Mouse (Mus musculus) thymus, postnatal 10 days (tissue): ENCODE measurements around the gene Stx5a.

Source experiments
- DNase-seq, 2 experiments: peaks; one replicate each; pipeline ENCODE4 v3.0.0; 2021; ENCODE audit warnings: low spot score in 2 of 2

The Stx5a gene

DNA sequence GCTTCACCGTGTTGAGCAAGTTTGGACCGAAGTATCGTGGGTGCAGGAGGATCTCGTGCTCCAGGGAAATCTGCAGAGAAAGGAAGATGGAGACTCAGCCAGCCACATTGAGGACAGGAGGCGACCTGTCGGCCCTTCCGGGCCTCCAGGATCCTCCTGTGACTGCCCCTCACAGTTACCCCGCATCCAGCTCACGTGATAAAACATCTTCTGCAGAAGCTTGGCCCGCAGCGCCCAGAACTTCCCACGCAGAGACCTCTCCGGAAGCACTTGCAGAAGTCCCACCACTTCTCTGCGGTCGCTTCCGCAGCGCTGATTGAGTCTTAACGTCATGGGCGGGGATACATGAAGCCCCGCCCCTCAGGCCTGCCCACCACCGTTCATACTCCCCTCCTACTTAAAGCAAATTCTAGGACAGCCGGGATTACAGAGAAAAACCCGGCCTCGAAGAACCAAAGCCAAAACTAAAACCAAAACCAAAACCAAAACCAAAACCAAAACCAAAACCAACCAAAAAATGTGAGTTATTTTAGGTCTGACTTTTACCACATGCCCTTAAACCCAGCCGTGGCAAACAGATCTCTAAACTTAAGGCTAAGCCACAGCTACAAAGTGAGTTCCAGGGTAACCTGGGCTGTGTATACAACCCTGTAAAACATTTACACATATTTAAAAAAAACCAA is 57.2 kb downstream of the Stx5a start, which contains the start of gene Polr2g:
TSS of gene Polr2g (minus strand) at position 314 of the 683 bp plus-strand sequence.
- peak; percentile 85 to 87 for DNase-seq

DNA sequence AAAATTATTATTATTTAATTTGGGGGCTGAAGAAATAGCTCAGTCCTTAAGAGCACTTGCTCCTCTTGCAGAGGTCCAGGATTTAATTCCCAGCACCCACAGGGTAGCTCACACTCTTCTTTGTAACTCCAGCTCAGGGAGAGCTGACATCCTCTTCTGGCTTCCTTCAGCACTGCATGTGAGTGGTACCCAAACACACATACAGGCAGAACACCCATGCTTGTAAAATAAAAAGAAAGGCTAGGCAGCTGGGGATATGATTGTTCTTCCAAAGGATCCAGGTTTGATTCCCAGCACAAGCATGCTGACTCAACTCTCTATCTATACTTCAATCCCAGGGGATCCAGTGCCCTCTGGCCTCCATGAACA is 57.7 kb downstream of the Stx5a start:
- no peak for DNase-seq

DNA sequence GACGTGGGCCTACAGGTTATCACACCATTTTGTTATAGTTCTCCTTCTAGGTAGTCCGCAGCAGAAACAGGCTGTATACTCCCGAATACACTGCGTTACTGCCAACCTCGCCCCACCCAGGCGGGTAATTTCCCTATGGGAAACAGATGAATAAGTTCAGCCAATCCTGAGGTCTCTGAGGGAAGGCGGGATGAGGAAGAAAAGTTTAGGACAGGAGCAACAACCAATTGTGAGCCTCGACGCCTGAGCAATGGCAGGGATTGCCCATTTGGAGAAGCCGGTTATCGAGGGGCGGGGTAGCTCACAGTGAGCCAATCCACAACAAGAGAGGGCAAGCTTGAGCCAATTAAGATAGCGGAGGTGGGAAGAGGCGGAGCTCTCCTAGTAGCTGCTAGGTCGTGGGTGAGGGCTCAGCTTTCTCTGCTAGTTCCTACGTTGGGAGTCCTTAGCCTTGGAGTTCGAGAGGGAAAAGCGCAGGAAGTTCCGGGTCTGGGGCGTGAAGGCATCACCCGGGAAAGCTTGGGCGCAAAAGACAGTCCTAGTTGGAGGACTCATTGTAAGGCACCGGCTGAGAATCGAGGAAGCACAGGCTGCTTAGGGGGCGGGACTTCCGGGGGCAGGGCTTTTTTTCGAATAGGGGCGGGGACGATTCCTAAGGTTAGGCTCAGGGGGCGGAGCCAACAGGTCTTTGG is 61.1 kb downstream of the Stx5a start, which contains the start of gene Zbtb3:
TSS of gene Zbtb3 (plus strand) at position 426 of the 692 bp plus-strand sequence.
- DNase-seq, result peak; percentile 85 to 92

DNA sequence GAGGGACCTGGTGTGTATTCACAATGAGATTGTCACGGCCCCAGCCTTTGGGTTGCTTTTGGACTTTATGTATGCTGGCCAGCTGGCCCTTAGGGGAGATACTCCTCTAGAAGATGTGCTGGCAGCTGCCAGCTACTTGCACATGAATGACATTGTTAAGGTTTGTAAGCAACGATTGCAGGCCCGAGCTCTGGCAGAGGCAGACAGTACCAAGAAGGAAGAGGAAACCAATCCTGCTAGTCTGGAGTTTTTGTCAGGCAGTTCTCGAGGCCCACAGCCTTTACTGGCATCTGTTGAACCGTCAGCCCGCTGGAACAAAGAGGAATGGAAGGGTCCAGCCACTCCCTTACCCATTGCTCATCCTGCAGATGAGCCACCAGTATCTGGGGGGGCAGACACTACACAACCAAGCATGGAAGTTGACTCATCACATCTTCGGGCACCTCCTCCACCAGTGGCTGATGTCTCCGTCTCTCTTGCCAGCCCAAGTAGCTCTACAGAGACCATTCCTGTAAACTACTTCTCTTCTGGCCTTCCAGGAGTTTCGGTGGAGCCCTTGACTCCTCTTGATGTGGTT is 62.1 kb downstream of the Stx5a start:
- DNase-seq, result no peak

DNA sequence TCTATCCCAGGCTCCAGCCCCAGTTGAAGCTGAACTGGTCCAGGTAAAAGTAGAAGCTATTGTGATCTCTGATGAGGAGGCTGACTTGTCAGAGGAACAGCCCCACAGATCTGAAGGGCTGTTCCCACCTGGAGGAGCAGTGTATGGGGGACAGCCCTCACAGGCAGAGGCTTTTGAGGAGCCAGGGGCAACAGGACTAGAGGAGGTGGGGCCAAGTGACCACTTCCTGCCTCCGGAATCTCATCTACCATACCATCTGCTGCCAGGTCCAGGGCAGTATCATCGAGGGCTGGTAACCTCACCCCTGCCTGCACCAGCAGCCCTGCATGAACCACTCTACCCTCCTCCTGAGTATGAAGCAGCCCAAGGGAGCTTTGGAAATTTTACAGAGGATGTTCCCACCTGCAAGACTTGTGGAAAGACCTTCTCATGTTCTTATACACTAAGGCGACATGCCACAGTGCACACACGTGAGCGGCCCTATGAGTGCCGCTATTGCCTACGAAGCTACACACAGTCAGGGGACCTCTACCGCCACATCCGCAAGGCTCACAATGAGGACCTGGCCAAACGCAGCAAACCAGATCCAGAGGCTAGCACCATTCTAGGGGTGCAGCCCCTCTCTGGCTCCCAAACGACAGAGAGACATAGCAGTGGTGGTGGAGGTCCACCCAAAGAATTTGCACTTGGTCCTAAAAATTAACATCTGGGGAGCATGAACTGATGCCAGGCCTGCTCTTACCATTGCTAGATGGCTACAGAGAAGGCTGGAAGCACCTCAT is 62.9 kb downstream of the Stx5a start:
- DNase-seq, result no peak
